Mouse (Mus musculus): ENCODE data around the gene Etfrf1.

DNA sequence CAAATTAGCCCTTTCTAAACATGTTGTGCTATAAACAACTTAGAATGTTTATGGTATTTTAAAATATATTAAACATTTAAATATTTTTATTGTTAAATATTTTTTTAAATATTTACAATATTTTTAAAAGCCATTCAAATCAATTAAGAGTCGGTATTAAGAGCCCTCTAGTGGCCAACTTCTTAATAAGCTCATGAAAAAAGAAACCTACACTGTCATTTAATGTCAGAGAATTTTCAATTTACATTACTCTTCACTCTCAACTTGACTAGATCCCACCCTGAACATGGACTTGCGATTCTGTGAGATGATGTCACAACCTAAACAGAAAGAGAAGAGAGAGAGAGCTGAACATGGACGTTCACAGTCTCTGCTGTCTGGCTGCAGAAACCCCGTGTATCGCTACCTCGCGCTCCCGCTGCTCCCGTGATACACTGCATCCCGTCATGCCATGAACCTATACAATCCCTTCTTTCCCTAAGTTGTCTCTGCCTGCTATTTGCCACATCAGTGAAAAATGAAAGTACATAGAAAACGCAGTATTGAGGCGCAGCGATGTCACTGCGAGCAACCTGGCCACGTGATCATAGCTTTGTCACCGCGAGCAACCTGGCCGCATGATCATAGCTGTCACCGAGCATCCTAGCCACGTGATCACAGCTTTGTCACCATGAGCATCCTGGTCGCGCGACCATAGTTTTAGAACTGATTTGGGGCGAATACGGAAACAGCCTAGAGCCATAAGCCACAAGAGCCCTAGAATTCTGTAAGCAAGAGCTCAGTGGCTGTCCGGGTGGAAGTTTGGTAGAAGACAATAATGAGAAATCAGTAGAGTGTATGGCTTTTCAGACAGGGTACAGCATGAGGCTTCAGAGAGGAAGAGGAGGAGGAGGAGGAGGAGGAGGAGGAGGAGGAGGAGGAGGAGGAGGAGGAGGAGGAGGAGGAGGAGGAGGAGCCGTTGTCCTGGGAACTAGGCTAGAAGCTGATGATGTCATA, 23.5 kb upstream of the Etfrf1 start:
- TF ChIP-seq EP300 (IDR thresholded peaks at IDR 0.05) (no peak), CTCF (IDR thresholded peaks at IDR 0.05) (peak; percentile 47)
